Mouse (Mus musculus): ENCODE data around the gene Pole3.

Gene Pole3

DNA sequence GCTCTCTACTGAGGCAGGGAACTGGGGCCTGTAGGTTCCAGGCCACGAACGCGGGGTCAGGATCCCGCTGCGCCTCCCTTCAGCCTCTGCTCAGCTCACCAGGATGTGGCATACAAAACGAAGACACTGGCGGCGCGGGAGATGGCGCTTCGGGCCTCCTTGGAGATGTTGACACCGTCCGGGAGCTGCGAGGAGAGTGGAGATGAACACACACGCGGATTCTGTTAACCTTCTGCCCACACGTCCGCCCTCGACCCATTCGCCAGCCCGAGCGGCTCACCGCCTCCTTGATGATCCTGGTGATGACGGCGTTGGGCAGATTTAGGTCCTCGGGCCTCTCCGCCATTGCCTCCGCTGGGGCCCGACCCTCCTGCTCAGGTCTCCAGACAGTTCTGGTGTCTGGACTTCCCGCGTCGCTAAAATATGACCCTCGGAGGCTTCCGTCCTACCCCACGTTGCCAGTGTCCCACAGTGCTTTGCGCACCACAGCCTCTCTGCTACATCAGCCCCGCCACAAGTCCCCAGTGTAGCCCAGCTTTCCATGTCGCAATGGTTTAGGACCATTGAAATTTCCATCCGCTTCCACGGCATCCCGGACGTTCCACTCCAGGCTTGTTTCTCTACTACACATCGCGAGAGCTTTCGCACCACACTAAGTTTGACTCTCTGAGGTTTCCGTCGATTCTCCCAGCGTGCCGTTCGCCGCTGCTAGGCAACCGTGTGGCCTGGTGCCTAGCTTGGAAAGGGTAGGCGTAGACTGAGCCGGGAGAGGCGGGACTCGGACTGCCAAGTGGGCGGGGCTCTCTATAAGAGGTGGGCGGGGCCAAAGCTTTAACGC is at the start of gene Pole3, which contains the start of gene 4933430I17Rik:
Gene Pole3, minus strand, starts transcription at position 418 of the 838 bp plus-strand sequence.
Gene 4933430I17Rik, plus strand, starts transcription at position 719 of the 838 bp plus-strand sequence.
- under 1% methylated on average over 59 of the region's 59 CpGs for WGBS

DNA sequence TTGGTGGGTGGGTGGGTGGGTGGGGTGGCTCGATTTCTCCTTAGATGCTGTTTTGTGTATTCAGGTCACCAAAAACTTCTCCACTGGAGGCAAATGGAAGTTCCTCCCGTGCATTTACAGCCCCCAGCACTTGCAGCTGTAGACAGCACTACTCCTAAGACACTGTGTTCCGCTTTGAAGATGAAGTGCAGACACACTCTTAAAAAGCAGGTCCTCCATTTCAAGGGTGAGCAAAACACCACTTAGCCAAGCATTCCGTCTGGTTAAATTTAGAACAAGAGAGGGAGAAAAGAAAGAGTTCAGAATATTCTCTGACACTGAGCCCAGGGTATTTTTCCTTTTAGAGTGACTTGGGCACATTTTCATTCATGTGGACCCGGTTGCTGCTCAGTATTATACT is 45.2 kb upstream of the Pole3 start:
- WGBS: 68% methylated on average over 5 of the region's 5 CpGs

DNA sequence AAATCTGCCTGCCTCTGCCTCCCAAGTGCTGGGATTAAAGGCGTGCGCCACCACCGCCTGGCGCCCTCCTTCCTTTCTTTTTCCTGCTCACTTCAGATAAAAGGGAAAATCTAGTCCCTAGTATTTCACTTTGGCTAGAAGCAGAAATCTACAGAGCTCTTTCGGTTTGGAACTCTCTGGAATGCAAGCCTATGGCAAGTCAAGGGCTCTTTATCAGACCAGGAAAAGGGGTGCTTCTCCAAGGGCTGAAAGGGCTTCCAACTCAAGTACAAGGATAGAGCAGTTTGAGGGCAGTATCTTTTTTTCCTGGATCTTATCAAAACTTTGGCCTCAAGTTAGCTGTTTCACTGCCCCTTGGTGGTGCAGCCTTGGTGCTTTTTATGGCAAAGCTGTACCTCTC is 44.7 kb upstream of the Pole3 start:
- 96% methylated on average over 5 of the region's 5 CpGs for WGBS

DNA sequence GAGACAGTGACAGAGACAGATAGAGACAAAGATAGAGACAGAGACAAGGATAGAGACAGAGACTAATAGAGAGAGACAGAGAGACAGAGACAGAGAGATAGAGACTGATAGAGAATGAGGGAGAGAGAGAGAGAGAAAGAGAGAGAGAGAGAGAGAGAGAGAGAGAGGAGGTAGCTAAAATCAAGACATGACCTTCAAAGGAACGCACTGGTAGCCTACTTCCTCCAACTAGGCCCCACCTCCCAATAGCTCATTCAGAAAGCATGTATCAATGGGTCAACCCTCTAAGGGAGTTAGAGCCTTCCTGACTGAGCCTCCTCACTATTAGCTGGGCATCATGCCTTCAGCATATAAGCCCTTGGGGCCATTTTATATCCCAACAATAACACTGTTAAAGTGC is 43.5 kb upstream of the Pole3 start:
- 87% methylated on average over 1 of the region's 1 CpGs for WGBS

DNA sequence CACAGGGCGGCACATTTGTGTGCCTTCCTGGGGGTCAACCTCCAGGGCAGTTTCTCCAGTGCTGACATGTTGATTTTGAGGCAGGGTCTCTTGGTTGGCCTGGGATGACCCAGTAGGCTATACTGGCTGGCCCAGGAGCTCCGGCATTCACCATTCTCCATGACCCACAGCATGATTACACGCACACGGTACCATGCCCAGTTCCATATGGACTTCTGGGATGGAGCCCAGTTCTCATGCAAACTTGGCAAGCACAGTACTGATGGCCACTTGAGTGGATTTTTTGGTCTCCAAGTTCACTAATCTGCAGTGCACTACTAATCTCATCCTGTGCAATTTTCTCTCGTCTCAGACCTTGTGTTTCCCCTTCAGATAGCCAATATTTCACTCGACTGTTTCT is 42.8 kb upstream of the Pole3 start:
- WGBS: 90% methylated on average over 6 of the region's 6 CpGs

DNA sequence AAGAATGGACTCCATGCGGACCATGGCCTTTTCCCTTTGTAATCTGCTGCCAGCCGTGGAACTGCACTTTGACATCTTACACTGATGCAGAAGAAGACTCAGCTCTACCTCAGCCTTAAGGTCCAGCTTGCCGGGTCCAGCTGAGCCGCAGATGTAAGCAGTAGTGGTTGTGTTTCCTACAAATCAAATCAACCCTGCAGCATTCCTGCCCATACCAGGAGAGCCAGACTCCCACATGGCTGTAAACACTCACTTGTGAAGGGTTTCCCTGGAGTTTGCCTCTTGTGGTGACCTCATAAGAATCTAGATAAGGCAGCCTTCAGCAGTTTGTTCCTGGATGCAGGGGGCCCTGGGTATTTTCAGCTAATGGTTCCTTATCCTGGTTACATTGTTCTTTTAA is 41.7 kb upstream of the Pole3 start:
- WGBS: 91% methylated on average over 4 of the region's 4 CpGs

DNA sequence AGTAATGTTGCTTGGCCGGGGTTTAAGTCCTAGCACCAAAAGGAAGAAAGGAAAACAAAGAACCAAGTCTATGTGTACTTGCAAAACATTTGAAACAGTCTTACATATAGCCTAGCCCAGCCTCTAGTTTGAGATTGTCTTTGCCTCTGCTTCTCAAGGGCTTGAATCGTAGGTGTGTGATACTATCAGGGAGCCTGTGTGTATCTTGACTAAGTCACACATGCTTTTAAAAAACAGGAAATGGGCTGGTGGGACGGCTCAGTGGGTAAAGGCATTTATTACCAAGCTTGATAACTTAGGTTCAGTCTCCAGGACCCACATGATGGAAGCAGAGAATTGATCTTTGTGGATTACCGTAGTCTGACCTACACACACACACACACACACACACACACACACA is 37.1 kb upstream of the Pole3 start:
- 75% methylated on average over 4 of the region's 4 CpGs for WGBS

DNA sequence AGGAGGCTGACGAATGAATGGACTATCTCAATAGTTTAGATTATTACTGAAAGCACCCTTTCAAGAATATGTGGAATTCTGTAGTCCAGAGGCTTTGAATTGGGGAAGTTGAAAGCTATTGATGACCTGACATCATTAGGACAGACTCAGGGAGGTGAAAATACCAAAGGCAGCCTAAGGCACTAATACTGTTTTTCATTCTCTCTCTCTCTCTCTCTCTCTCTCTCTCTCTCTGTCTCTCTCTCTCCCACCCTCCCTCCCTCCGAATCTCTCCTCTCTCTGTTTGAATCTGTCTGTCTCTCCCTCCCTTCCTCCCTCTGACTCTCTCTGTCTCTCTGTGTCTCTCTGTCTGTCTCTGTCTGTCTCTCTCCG is 36.7 kb upstream of the Pole3 start:
- 36% methylated on average over 3 of the region's 3 CpGs for WGBS

DNA sequence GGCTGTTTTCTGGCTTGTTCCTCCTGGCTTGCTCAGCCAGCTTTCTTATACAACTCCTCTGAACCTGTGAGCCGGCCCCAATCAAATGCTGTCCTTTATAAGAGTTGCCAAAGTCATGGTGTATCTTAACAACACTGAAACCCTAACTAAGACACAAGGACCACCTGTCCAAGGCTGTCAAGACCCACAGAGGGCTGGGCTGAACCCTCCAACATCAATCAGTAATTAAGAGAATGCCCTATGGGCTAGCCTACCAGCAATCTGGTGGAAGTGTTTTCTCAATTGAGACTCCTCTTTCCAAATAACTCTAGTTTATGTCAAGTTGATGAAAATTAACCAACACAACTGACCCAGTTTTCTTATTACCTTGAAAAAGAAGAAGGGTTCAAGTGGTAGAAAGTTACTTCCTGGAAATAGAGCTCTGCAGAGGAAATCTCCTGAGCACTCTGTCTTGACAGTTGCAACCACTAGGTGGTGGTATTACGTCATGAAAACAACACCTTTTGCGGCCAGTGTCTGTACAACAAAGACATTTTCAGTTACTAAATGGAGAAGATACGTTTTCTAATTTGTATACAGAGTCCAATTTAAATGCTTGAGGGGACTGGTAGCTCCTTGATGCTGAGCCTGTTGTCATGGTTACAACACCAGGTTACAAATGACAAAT is 36.2 kb upstream of the Pole3 start:
- WGBS: 24% methylated on average over 4 of the region's 4 CpGs

DNA sequence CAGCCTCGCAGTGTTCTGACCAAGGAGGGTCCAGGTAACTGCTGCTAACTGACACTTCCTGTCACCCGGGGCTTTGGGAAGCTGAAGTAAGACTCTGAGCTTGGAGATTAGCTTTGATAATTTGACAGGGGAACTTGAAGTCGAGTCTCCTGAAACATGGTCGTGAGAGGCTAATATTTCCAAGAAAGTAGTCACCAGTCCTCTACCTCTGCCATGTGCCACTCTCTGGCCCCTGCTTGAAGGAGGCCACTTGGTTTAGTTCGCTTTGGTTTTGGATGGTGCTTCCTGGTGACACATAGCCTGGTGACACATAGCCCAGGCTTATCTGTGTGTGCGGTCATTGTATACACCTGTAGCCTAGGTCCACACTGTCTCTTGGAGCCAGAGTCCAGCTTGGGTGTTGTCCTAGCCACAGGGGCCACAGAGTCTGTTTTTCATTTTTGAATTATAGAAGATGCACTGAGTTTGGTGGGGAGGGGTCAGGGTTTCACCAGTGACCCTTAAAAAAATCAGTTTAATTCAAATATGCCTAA is 35.0 kb upstream of the Pole3 start, which contains the start of gene Rgs3:
Gene Rgs3, plus strand, starts transcription at position 51 of the 533 bp plus-strand sequence.
- 73% methylated on average over 6 of the region's 6 CpGs for WGBS

DNA sequence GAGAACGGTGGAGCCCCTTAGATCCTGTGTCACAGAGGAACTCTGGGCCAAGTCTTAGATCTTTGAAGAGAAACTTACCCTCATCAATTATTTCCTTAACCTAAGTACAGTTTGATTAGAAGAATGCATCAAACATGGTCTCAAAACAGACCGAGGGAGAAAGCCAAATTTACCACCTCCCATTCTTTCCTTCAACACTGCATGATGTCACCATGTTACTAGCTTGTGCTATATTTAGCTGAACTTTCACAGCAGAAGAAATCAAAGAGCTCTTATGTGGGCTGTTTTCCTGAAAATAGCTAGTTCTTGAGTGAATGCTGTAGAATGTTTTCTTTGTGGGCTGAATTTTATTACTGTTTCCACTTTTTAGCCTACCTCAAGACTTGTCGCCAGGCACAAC is 32.6 kb upstream of the Pole3 start:
- 11% methylated on average over 3 of the region's 3 CpGs for WGBS

DNA sequence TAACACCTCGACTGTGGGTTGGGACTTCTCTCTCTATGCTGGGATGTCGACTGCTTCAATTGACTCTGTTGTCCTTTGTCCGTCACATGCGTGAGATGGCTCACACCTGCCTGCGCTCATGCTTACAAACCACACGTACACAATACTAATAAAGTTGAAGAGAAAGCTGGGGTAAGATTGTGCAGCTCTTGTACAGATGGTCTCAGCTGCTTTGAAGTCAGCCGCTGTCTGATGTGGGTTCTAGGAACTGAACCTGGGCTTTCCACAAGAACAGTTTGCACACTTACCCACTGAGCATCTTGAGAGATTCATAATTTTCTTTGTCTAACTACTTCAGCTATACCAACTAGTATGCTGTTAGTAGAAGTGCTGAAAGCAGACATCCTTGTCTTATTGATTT is 27.1 kb upstream of the Pole3 start:
- 84% methylated on average over 7 of the region's 7 CpGs for WGBS

DNA sequence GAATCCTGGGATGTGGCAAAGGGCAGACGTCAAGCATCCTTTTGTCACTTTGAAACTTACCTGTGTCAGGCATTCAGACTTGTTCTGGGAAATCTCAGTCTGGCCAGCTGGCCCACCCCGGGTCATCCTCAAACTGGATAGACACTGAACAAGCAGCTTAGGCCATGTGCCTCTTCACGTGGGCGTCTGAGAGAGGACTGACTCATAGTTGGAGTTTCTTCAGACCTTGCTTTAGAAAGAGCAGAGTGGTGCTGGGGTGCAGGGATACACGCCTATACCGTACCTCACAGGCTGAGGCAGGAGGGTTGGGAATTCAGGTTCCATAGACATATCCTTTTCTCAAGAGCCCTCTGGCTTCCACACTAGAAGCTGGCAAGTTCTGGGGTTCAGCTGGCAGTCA is 18.9 kb upstream of the Pole3 start:
- WGBS: 84% methylated on average over 6 of the region's 6 CpGs

DNA sequence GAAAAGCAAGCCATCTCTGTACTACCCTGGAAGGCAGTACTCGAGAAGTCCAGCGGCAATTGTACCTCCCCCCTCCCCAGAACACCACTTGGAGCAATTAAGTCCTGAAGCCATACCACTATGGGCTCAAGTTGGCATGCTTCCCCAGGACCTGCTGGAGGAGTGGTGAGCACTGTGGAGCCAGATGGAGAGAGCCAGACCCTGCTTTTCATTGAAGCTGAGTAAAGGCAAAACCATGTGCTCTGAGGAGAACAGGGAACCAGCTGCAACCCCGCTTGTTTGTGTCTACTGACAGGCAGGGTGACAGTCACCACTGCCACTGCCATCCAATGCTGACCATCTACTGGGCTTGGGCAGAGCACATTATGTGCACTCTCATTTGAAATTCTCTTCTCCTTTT is 16.9 kb upstream of the Pole3 start:
- 70% methylated on average over 3 of the region's 3 CpGs for WGBS

DNA sequence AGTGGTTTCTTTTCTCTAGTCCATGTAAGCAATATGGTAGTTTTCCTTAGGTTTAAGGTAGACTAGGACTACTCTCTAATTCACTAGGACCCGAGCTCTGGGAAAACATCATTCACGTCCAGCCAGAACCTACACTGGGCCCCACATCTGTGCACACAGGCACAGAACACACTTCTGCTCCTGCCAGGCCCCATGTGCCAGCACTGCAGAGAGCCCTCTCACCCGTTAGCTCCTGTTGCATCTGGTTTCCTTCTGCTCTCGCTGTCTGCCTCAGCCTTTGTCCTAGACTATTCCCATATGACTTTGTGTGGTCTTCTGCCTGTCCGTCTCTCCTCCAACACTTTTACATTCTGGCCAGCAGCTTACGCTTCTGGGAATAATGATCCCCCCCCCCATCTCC is 8.9 kb upstream of the Pole3 start:
- 85% methylated on average over 6 of the region's 6 CpGs for WGBS

DNA sequence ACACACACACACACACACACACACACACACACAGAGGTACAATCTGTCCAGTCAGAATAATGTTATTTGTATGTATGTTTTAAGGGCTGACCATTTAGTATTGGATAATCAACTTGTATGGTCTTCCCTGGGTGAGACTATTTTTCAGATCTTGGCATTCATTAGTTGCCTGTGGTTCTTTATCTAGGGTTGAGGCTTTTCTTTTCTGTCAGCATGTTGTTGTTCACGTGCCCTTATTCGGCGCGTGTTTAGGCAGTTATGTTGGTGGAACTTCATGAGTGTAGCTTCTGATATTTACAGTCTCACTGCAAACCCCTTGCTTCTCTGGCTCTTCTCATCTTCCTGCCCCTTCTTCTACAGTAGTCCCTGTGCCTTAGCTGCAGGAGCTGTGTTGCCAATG is 2.8 kb upstream of the Pole3 start:
- 84% methylated on average over 4 of the region's 4 CpGs for WGBS

DNA sequence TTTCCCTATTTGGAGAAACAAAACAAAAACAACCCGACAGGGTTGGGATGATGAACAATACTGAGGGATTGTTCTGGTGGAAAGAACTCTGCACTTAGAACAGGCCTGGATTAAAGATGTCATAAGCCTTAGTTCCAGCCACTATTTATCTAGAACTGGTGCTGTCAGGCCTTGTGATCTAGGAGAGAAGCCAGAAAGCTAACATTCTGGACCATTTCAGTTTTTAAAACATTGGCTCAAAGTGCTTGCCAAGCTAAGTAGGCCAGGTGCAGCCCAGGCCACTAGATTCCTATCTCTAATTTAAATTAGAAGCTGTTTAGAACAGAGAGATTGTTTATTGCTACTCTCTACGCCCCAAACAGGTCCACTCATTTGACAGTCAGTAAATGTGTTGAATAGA is 1.4 kb upstream of the Pole3 start:
- 61% methylated on average over 2 of the region's 2 CpGs for WGBS

DNA sequence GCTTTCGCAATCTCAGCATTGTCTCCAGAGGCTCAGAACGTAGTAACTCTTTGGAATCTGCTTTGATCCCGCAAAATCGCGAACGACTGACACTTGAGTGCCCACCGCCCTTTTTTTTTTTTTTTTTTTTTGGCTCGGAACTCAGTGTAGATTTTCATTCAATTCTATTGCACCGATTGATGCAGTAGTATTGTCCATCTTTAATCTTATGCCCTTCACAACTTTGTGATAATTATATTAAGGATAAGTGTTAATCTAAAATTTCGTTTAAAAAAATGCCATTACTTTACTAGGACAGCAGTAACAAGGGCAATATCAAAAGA is 582 bp upstream of the Pole3 start:
- 1% methylated on average over 10 of the region's 10 CpGs for WGBS

DNA sequence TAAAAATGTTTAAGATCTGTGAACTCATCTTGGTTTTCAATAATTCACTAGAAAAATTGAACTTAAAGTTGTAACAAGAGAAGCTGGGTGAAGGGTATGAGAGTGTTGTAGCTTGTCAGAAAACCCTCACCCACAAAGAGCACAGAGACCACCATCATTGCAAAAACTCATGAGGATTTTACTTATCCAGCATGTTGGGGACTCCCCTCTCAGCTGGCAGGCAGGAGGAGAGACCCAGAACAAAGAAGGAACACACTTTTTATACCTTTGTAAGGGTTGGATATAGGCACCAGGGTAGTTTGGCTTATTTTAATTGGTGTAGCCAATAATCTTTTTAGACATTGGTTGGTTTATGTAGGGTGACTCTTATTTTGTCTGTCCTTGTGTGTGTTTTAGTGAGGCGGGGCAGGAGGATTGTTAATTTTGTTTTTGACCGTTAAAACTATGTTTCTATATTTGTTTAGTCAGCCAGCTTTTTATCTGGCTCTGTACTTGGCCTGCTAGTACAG is 3.9 kb downstream of the Pole3 start:
- 76% methylated on average over 2 of the region's 2 CpGs for WGBS

DNA sequence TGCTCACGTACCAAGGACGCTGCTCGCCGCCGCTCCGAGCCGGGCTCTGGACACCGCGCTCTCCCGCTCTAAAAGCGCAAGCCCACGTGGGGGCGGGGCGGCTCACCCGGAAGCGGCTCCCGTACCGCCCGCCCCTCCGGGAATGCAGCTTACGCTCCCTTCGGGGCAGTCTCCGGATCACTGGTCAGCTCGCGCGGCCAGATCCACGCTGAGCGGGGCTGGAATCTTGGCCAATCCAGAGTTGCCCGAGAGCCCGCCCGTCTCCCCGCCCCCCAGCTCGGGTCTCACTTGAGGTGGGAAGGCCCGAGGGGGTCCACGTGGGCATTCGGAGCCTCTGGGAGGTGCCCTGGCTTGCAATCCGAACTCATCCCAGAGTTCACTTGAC is 5.0 kb downstream of the Pole3 start, which contains the start of gene Alad:
Gene Alad, minus strand, starts transcription at position 70 of the 385 bp plus-strand sequence.
- under 1% methylated on average over 37 of the region's 37 CpGs for WGBS

DNA sequence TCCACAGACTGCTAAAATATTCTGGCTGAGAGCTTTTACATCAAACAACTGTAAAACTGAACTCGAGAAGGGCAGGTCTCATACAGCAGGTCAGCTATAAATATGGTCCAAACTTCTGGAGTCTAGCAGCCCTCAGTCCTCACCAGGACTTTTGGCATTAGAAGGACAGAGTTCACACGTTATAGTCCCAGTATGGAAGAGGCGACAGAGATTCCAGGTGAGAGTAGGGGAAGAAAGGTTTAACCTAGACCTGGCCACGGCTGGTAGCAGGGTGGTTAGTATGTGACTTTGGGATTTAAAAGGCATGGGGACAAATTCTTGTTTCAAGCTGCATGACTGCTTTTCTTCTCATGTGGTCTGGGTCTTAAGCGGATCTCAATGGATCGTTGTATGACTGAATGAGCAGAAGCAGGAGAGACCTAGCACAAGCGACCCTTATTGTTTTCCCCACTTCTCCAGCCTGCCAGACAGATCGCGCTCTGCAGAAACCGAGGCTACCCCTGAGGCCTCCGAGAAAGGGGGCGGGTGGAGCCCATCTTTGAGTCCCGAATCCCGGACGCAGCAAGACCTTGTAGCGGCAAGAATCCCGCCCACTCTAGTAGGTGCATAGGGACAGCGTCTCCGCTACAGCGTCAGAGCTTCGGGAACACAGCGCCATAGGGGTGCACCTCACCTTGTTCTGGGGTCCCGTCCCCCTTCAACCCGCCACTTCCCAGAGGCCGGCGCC is 5.6 kb downstream of the Pole3 start:
- WGBS: 3% methylated on average over 26 of the region's 26 CpGs
